In genomic region chr12:27248545-27248855, GRCm38 (mm10) we compare ENCODE assay signal across 11 mouse cellular contexts.
DNase-seq lines count a peak whose midpoint lies in the region; ATAC-seq and TF ChIP-seq lines count a peak whose summit lies in the region.
"Had no signal": no experiment of that assay in that cellular context is flagged by ENCODE, and none has a peak within 500 bp of the region (broad histone marks: within the 10 kb centered on the region; RNA-seq: fewer than 3 reads in every experiment).

No protein-coding gene starts in this region.

- ATAC-seq in hindbrain, embryonic 14.5 days (ENCODE audit: low FRiP score), result peak; percentile 82
- peak; percentile 94 for ATAC-seq in midbrain, embryonic 15.5 days (replicated peaks)
- no peak for ATAC-seq in erythroid progenitor cell, adult 5-6 weeks (replicated peaks; ENCODE audit: low FRiP score, poor library complexity, severe bottlenecking)
- ATAC-seq: intestine, embryonic 15.5 days had no signal

- peak; percentile 7 for DNase-seq in layer of hippocampus, adult 11-12 months (ENCODE audit: low spot score)
- no peak for DNase-seq in layer of hippocampus, postnatal 25 days (ENCODE audit: extremely low spot score in 1 of 2, low spot score in 1 of 2)
- DNase-seq in hindbrain, embryonic 14.5 days (ENCODE audit: low spot score), result peak; percentile 56
- peak; percentile 41 for DNase-seq in telencephalon, adult 2 months (ENCODE audit: low read depth, low spot score)
- no peak for DNase-seq in heart, adult 8-10 months (ENCODE audit: low spot score)
- DNase-seq in thymus, adult 2 months, result no peak
- DNase-seq: gastrocnemius, adult 2 months had no signal

- no peaks in the 10 kb centered on the region for H3K9me3 ChIP-seq in hindbrain, embryonic 14.5 days (ENCODE audit: control insufficient read depth, low read length)
- H3K9me3 ChIP-seq in midbrain, embryonic 15.5 days, result no peaks in the 10 kb centered on the region
- H3K9me3 ChIP-seq: intestine, embryonic 15.5 days; limb, embryonic 13.5 days had no signal

- H3K4me1 ChIP-seq in hindbrain, embryonic 14.5 days (replicated peaks; ENCODE audit: control insufficient read depth, insufficient read depth, low read length), result peaks cover 30% of the 10 kb centered on the region
- peaks cover 26% of the 10 kb centered on the region for H3K4me1 ChIP-seq in midbrain, embryonic 15.5 days
- H3K4me1 ChIP-seq in thymus, adult 2 months (replicated peaks; ENCODE audit: control insufficient read depth, insufficient read depth, low read length), result no peaks in the 10 kb centered on the region
- H3K4me1 ChIP-seq: intestine, embryonic 15.5 days had no signal

- peak overlapping the region; percentile 90 for H3K27ac ChIP-seq in hindbrain, embryonic 14.5 days
- H3K27ac ChIP-seq in midbrain, embryonic 15.5 days, result peak overlapping the region; percentile 92
- H3K27ac ChIP-seq in thymus, adult 2 months (ENCODE audit: control insufficient read depth, insufficient read depth, low read length), result no peak overlapping the region
- H3K27ac ChIP-seq: gastrocnemius, adult 2 months; intestine, embryonic 15.5 days; limb, embryonic 13.5 days had no signal

- no peaks in the 10 kb centered on the region for H3K27me3 ChIP-seq in hindbrain, embryonic 14.5 days (ENCODE audit: control insufficient read depth, insufficient read depth, low read length)
- H3K27me3 ChIP-seq in midbrain, embryonic 15.5 days (replicated peaks), result no peaks in the 10 kb centered on the region
- H3K27me3 ChIP-seq in thymus, adult 2 months (ENCODE audit: control insufficient read depth, insufficient read depth, low read length), result no peaks in the 10 kb centered on the region
- H3K27me3 ChIP-seq: intestine, embryonic 15.5 days; limb, embryonic 13.5 days had no signal

- H3K36me3 ChIP-seq in hindbrain, embryonic 14.5 days (replicated peaks; ENCODE audit: control insufficient read depth, insufficient read depth), result no peaks in the 10 kb centered on the region
- no peaks in the 10 kb centered on the region for H3K36me3 ChIP-seq in midbrain, embryonic 15.5 days (replicated peaks)
- H3K36me3 ChIP-seq in thymus, adult 2 months (ENCODE audit: control insufficient read depth, insufficient read depth, low read length), result no peaks in the 10 kb centered on the region
- H3K36me3 ChIP-seq: intestine, embryonic 15.5 days; limb, embryonic 13.5 days had no signal

- H3K4me2 ChIP-seq in hindbrain, embryonic 14.5 days (replicated peaks), result peak overlapping the region; percentile 21; the same call in 1 of the 2 replicates
- H3K4me2 ChIP-seq in midbrain, embryonic 15.5 days, result peak overlapping the region; percentile 11
- H3K4me2 ChIP-seq: intestine, embryonic 15.5 days; limb, embryonic 13.5 days had no signal

- no peak for TF ChIP-seq POLR2A in thymus, adult 2 months (IDR thresholded peaks at IDR 0.05; ENCODE audit: control insufficient read depth, extremely low read depth, insufficient read depth, low read length, poor library complexity)

- TF ChIP-seq CTCF in thymus, adult 2 months (IDR thresholded peaks at IDR 0.05; ENCODE audit: borderline replicate concordance, control insufficient read depth, extremely low read depth, insufficient read depth, low read length, poor library complexity), result no peak

- no peak overlapping the region for H3K4me3 ChIP-seq in hindbrain, embryonic 14.5 days (replicated peaks; ENCODE audit: low read length)
- H3K4me3 ChIP-seq in midbrain, embryonic 15.5 days, result no peak overlapping the region
- H3K4me3 ChIP-seq in thymus, adult 2 months (ENCODE audit: control insufficient read depth, insufficient read depth, low read length), result no peak overlapping the region
- H3K4me3 ChIP-seq: gastrocnemius, adult 2 months; intestine, embryonic 15.5 days; limb, embryonic 13.5 days had no signal

- WGBS in hindbrain, embryonic 14.5 days, result 12% methylated on average over 3 of the region's 3 CpGs
- WGBS in midbrain, embryonic 15.5 days, result 8% methylated on average over 3 of the region's 3 CpGs
- WGBS in thymus, adult 2 months, result 90% methylated on average over 3 of the region's 3 CpGs

- H3K9ac ChIP-seq in hindbrain, embryonic 14.5 days, result peak overlapping the region; percentile 46; the same call in 1 of the 2 replicates
- H3K9ac ChIP-seq in midbrain, embryonic 15.5 days, result peak overlapping the region; percentile 17; the same call in 1 of the 2 replicates
- H3K9ac ChIP-seq: intestine, embryonic 15.5 days; limb, embryonic 13.5 days had no signal

Comparison
In these comparisons a context has a peak if more than half of its experiments do, and no peak if none do; other contexts are left out.
1. DNase-seq: peak in layer of hippocampus, adult 11-12 months (single experiment), hindbrain, embryonic 14.5 days (single experiment) and telencephalon, adult 2 months (single experiment); none in layer of hippocampus, postnatal 25 days (0 of 2), heart, adult 8-10 months (single experiment) and thymus, adult 2 months (single experiment).